Mouse (Mus musculus): ENCODE results near the gene Nr1h3. TPM values are rescaled to one million over a fixed set of nuclear protein-coding genes. Genes with fewer than 3 reads are reported as not detected.

Nr1h3 gene
- polyA plus RNA-seq, 1 experiment from 2014 or later = 27.0 TPM

DNA sequence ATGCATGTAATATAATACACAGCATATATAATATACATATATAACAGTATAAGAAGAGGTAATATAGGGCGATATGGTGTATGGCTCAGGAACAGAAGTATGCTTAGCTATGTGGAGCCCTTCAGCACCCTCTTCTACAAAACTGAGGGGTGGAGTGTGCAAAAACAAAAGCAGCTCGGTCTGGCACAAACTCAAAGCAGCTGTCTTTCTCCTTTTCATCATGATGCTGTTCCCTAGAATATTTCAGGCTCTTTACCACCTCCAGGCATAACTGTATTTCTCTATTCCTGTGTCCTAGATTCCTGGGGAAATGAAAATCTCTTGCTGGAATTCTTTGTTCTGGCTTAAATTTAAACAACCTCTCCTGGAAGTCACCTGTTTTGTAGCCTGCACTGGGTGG, 27.1 kb upstream of the Nr1h3 start:
- Histone ChIP-seq H3K4me2 (ENCODE audit: low read depth, low read length) (no peak overlapping the region), H3K9me3 (ENCODE audit: control insufficient read depth, low read length) (no peaks in the 10 kb centered on the region), H3K4me1 (replicated peaks; ENCODE audit: control insufficient read depth, insufficient read depth, low read length) (no peaks in the 10 kb centered on the region), H3K27me3 (ENCODE audit: control insufficient read depth, insufficient read depth, low read depth, low read length) (no peaks in the 10 kb centered on the region), H3K4me3 (ENCODE audit: low read length) (no peak overlapping the region), H3K27ac (ENCODE audit: low read length) (no peak overlapping the region), H3K9ac (ENCODE audit: low read length) (no peak overlapping the region), H3K36me3 (ENCODE audit: control insufficient read depth, insufficient read depth, low read length) (no peaks in the 10 kb centered on the region; the same call in 1 of the 2 replicates)
- ATAC-seq (ENCODE audit: low read depth) = no peak
- WGBS = 76% methylated on average over 2 of the region's 2 CpGs

DNA sequence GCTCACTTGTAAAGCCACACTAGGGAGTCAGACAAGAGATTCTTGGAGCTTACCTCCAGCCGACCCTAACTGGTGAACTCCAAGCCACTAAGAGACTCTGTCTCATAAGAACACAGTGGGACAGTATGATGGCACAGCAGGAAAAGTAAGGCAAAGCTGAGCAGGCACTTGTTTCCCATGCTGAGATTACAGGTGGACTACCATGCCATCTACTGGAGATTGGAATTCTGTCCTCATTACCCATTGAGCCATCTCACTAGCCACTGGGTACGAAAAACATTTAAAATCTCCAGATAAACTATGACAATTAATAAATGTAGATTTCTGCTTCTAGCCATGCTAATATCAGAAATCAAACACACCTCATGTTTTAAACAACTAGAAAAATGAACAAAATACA, 21.0 kb upstream of the Nr1h3 start:
- Histone ChIP-seq H3K4me1 (replicated peaks; ENCODE audit: control insufficient read depth, insufficient read depth, low read length) (no peaks in the 10 kb centered on the region), H3K27me3 (ENCODE audit: control insufficient read depth, insufficient read depth, low read depth, low read length) (no peaks in the 10 kb centered on the region), H3K9ac (ENCODE audit: low read length) (no peak overlapping the region), H3K9me3 (ENCODE audit: control insufficient read depth, low read length) (no peaks in the 10 kb centered on the region), H3K27ac (ENCODE audit: low read length) (no peak overlapping the region), H3K4me2 (ENCODE audit: low read depth, low read length) (no peak overlapping the region), H3K36me3 (ENCODE audit: control insufficient read depth, insufficient read depth, low read length) (no peaks in the 10 kb centered on the region), H3K4me3 (ENCODE audit: low read length) (no peak overlapping the region)
- WGBS = 68% methylated on average over 2 of the region's 2 CpGs
- no peak for ATAC-seq (ENCODE audit: low read depth)

DNA sequence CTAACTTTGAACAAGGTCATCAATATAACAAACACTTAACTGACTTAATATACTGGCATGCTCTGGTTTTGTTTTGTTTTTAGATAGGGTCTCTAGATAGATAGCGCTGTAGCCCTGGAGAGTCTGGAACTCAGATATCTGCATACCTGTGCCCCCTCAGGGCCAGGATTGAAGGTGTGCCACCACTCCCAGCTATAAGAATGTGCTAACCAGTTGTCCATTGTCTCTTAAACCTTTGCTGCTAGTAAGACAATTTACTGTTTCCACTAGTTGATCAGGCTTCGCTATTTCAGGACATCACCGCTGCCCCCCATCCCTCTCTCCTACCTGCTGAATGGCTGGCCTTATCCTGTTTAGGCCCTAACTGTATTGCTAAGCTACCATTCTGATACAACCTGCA, 17.9 kb upstream of the Nr1h3 start:
- no peaks in the 10 kb centered on the region for H3K4me1 ChIP-seq (replicated peaks; ENCODE audit: control insufficient read depth, insufficient read depth, low read length)
- H3K36me3 ChIP-seq (ENCODE audit: control insufficient read depth, insufficient read depth, low read length) = peaks cover 5% of the 10 kb centered on the region; the same call in 1 of the 2 replicates
- no peak overlapping the region for H3K27ac ChIP-seq (ENCODE audit: low read length)
- no peak overlapping the region for H3K4me3 ChIP-seq (ENCODE audit: low read length)
- H3K27me3 ChIP-seq (ENCODE audit: control insufficient read depth, insufficient read depth, low read depth, low read length) = no peaks in the 10 kb centered on the region
- 93% methylated on average over 3 of the region's 3 CpGs for WGBS
- ATAC-seq (ENCODE audit: low read depth) = no peak
- H3K9ac ChIP-seq (ENCODE audit: low read length) = no peak overlapping the region
- H3K4me2 ChIP-seq (ENCODE audit: low read depth, low read length) = no peak overlapping the region
- no peaks in the 10 kb centered on the region for H3K9me3 ChIP-seq (ENCODE audit: control insufficient read depth, low read length)

DNA sequence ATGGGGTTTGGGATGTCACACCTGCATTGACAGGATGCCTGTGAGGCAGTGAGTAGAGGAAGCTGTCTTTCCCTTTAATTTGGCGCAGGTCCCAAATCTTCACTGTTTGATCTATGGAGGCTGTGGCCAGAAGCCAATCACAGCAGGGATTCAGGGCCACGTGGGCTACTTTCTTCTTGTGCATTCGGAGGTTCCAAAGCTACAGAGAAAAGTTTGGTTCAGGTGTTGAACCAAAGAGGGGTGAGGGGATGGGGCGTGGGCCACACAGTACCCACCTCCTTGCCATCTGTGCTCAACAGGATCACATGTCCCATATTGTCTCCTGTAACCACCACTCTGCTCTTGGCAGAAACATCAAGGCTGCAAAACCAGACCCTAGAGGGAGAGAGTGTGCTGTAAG, 14.4 kb upstream of the Nr1h3 start:
- Histone ChIP-seq H3K9me3 (ENCODE audit: control insufficient read depth, low read length) (no peaks in the 10 kb centered on the region), H3K36me3 (ENCODE audit: control insufficient read depth, insufficient read depth, low read length) (peaks cover 9% of the 10 kb centered on the region), H3K9ac (ENCODE audit: low read length) (no peak overlapping the region), H3K4me2 (ENCODE audit: low read depth, low read length) (no peak overlapping the region), H3K27me3 (ENCODE audit: control insufficient read depth, insufficient read depth, low read depth, low read length) (no peaks in the 10 kb centered on the region), H3K27ac (ENCODE audit: low read length) (no peak overlapping the region; the same call in 1 of the 2 replicates), H3K4me3 (ENCODE audit: low read length) (no peak overlapping the region), H3K4me1 (replicated peaks; ENCODE audit: control insufficient read depth, insufficient read depth, low read length) (no peaks in the 10 kb centered on the region)
- peak; percentile 38; the same call in 1 of the 2 replicates for ATAC-seq (ENCODE audit: low read depth)
- WGBS = 41% methylated on average over 4 of the region's 4 CpGs

DNA sequence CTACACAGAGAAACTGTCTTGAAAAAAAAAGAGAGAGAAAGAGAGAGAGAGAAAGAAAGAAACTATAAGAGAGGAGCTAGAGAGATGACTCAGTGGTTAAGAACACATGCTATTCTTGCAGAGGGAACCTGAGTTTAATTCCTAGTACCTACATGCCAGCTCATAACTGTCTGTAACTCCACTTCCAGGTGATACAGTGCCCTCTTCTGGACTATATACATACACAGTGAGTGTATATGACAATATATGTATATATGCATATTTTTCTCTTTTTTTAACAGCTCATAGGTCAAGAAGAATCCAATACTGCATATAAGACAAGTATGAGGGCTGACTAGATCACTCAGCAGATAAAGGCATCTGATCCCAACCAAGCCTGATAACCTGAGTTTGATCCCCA, 10.7 kb upstream of the Nr1h3 start:
- H3K4me2 ChIP-seq (ENCODE audit: low read depth, low read length) = no peak overlapping the region
- no peaks in the 10 kb centered on the region for H3K9me3 ChIP-seq (ENCODE audit: control insufficient read depth, low read length)
- no peak overlapping the region for H3K27ac ChIP-seq (ENCODE audit: low read length)
- H3K36me3 ChIP-seq (ENCODE audit: control insufficient read depth, insufficient read depth, low read length) = peaks cover 25% of the 10 kb centered on the region
- H3K4me1 ChIP-seq (replicated peaks; ENCODE audit: control insufficient read depth, insufficient read depth, low read length) = no peaks in the 10 kb centered on the region
- no peak for ATAC-seq (ENCODE audit: low read depth)
- no peaks in the 10 kb centered on the region for H3K27me3 ChIP-seq (ENCODE audit: control insufficient read depth, insufficient read depth, low read depth, low read length)
- no peak overlapping the region for H3K4me3 ChIP-seq (ENCODE audit: low read length)
- H3K9ac ChIP-seq (ENCODE audit: low read length) = no peak overlapping the region

DNA sequence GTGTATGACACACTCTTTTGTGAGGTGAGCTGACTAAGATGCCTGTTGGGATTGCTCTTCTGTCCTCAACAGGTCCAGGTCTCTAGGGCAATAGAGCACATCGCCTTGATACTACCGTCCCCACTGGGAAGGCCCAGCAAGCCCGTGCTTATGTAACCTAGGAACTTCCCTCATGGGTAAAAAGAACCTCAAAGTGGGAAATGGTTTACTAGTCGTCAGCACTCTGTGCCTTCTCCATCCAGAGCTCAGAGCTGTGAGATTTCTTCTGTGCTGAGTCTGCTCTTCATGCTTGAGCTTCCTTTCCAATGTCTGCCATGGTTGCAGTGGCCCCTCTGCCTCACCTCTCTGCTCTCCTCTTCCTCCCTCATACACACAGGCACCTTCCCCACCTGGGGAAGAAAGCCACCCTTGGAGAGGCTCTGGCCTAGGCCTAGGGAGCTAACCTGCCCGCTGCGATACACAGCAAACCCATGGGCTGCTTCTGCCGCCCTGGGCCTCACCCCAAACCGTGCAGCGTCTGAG, 3.7 kb upstream of the Nr1h3 start:
- H3K9ac ChIP-seq (ENCODE audit: low read length) = no peak overlapping the region
- H3K9me3 ChIP-seq (ENCODE audit: control insufficient read depth, low read length) = no peaks in the 10 kb centered on the region
- peaks cover 11% of the 10 kb centered on the region; the same call in 1 of the 2 replicates for H3K4me1 ChIP-seq (replicated peaks; ENCODE audit: control insufficient read depth, insufficient read depth, low read length)
- peaks cover 34% of the 10 kb centered on the region for H3K36me3 ChIP-seq (ENCODE audit: control insufficient read depth, insufficient read depth, low read length)
- ATAC-seq (ENCODE audit: low read depth) = no peak
- no peak overlapping the region for H3K4me2 ChIP-seq (ENCODE audit: low read depth, low read length)
- WGBS = 88% methylated on average over 9 of the region's 9 CpGs
- no peaks in the 10 kb centered on the region for H3K27me3 ChIP-seq (ENCODE audit: control insufficient read depth, insufficient read depth, low read depth, low read length)
- no peak overlapping the region for H3K27ac ChIP-seq (ENCODE audit: low read length)
- H3K4me3 ChIP-seq (ENCODE audit: low read length) = no peak overlapping the region

DNA sequence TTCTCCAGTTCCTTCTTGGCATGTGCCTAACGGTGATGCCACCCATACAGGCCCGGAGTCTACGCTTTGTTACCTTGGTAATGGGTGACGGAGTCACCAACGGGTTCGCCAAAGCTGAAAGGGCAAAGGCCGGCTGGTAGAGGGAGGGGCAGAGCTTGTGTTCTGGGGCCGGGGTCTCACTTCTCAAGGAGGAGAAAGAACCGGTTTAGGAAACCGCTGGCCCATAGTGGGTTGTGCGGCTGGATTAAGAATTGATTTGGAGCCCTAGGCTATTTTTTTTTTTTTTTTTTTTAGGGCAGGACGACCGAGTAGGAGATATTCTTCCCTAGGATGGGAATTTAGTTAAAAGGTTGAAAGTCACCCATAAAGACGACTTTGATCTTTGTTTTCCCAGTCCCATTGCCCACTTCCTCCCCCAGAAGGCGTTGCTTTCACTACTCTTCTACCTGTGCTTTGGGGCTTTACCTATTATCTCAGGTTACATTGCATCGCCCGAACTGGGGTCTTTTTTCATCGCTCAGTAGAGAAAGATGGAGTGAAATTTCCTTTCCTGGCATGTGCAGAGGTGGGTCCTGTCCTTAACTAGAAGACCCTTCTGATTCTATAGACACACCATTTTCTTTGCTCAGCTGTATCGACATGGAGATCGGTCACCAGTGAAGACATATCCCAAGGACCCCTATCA, 480 bp upstream of the Nr1h3 start:
- Histone ChIP-seq H3K27me3 (ENCODE audit: control insufficient read depth, insufficient read depth, low read depth, low read length) (no peaks in the 10 kb centered on the region), H3K27ac (ENCODE audit: low read length) (peak overlapping the region; percentile 96), H3K36me3 (ENCODE audit: control insufficient read depth, insufficient read depth, low read length) (peaks cover 17% of the 10 kb centered on the region), H3K9me3 (ENCODE audit: control insufficient read depth, low read length) (no peaks in the 10 kb centered on the region), H3K4me3 (ENCODE audit: low read length) (peak overlapping the region; percentile 84), H3K4me2 (ENCODE audit: low read depth, low read length) (peak overlapping the region; percentile 69), H3K4me1 (replicated peaks; ENCODE audit: control insufficient read depth, insufficient read depth, low read length) (peaks cover 11% of the 10 kb centered on the region; the same call in 1 of the 2 replicates), H3K9ac (ENCODE audit: low read length) (peak overlapping the region; percentile 91)
- ATAC-seq (ENCODE audit: low read depth) = no peak; the same call in 1 of the 2 replicates
- WGBS = 9% methylated on average over 20 of the region's 20 CpGs

DNA sequence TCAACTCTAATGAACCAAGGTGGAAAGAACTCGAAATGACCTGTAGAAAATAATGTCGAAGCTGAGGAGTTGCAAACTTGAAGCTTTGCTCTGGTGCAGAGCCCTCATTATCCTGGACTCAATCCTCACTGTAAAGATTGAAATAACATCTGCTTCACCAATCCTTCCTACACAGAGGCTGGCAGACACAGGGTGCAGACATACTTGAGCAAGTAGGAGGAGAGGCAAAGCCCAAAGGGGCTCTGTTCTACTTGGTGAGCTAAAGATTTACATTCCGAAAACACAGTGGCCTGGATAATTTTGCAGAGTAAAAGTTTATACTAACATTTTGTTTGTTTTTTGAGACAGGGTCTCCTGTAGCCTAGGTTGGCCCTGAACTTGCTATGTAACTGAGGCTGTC, 3.7 kb downstream of the Nr1h3 start:
- 83% methylated on average over 3 of the region's 3 CpGs for WGBS
- no peak for ATAC-seq (ENCODE audit: low read depth)
- no peak overlapping the region for H3K9ac ChIP-seq (ENCODE audit: low read length)

DNA sequence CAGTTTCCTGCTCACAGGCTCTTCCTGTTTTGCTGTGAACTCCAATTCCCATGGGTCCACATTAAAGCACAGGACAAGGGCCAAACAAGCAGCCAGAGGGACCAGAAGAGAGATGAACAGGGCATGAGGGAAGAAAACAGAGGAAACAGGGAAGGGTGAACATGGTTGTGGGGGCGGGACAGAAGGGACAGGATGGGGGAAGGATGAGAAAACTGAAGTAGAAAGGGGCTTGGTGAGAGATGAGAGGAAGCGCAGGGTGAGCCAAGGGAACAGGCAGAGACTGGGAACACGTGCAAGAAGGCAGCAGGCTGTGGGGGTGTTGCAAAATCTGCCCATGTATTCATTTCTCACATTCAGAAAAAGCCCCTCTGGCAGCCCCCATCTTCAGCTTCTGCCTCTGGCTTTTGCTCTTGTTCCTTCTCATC, 6.0 kb downstream of the Nr1h3 start:
- ATAC-seq (ENCODE audit: low read depth) = peak; percentile 13
- no peak overlapping the region for H3K9ac ChIP-seq (ENCODE audit: low read length)
- 37% methylated on average over 3 of the region's 3 CpGs for WGBS
- H3K4me2 ChIP-seq (ENCODE audit: low read depth, low read length) = no peak overlapping the region
- H3K9me3 ChIP-seq (ENCODE audit: control insufficient read depth, low read length) = no peaks in the 10 kb centered on the region
- H3K4me3 ChIP-seq (ENCODE audit: low read length) = no peak overlapping the region
- peaks cover 19% of the 10 kb centered on the region; the same call in 1 of the 2 replicates for H3K4me1 ChIP-seq (replicated peaks; ENCODE audit: control insufficient read depth, insufficient read depth, low read length)
- H3K27me3 ChIP-seq (ENCODE audit: control insufficient read depth, insufficient read depth, low read depth, low read length) = no peaks in the 10 kb centered on the region
- H3K36me3 ChIP-seq (ENCODE audit: control insufficient read depth, insufficient read depth, low read length) = no peaks in the 10 kb centered on the region
- peak overlapping the region; percentile 66 for H3K27ac ChIP-seq (ENCODE audit: low read length)

More for the DNA sequence above, 3.7 kb downstream of the Nr1h3 start:
- H3K4me3 ChIP-seq (ENCODE audit: low read length) = no peak overlapping the region
- H3K4me2 ChIP-seq (ENCODE audit: low read depth, low read length) = no peak overlapping the region
- H3K9me3 ChIP-seq (ENCODE audit: control insufficient read depth, low read length) = no peaks in the 10 kb centered on the region
- no peak overlapping the region for H3K27ac ChIP-seq (ENCODE audit: low read length)
- H3K4me1 ChIP-seq (replicated peaks; ENCODE audit: control insufficient read depth, insufficient read depth, low read length) = peaks cover 28% of the 10 kb centered on the region; the same call in 1 of the 2 replicates
- no peaks in the 10 kb centered on the region for H3K36me3 ChIP-seq (ENCODE audit: control insufficient read depth, insufficient read depth, low read length)
- H3K27me3 ChIP-seq (ENCODE audit: control insufficient read depth, insufficient read depth, low read depth, low read length) = no peaks in the 10 kb centered on the region
